Mouse (Mus musculus): Measurements from ENCODE around the gene Fam178b.
A peak's percentile ranks its signal among the peaks of the same experiment; 100 is the strongest.
"Not testable (repeated sequence)": the region's sequence is repeated elsewhere in the genome, so short reads cannot be mapped to it uniquely, and the experiment has no call there.

Fam178b gene

GRCm38 (mm10) chr1:36546888-36547471 lies 136.0 kb downstream of the Fam178b start, which contains the start of gene Ankrd39:
TSS of gene Ankrd39 (minus strand) at chr1:36547445.
- peak; percentile 95 to 98 for DNase-seq (ENCODE audit: low spot score in 2 of 2)

GRCm38 (mm10) chr1:36545845-36546600 lies 137.0 kb downstream of the Fam178b start:
- no peak for DNase-seq (ENCODE audit: low spot score in 2 of 2)

GRCm38 (mm10) chr1:36545382-36545781 lies 137.6 kb downstream of the Fam178b start:
- DNase-seq (ENCODE audit: low spot score in 2 of 2) = no peak

- DNase-seq (ENCODE audit: low spot score in 2 of 2) = no peak
These were observed 140.1 kb downstream of the Fam178b start for GRCm38 (mm10) chr1:36542925-36543324.

- no peak for DNase-seq (ENCODE audit: low spot score in 2 of 2)
These were observed 141.1 kb downstream of the Fam178b start for GRCm38 (mm10) chr1:36541844-36542243.

- DNase-seq (ENCODE audit: low spot score in 2 of 2) = no peak
These were observed 142.2 kb downstream of the Fam178b start for GRCm38 (mm10) chr1:36540807-36541206.

GRCm38 (mm10) chr1:36540132-36540531 lies 142.9 kb downstream of the Fam178b start:
- no peak for DNase-seq (ENCODE audit: low spot score in 2 of 2)

GRCm38 (mm10) chr1:36539186-36539585 lies 143.8 kb downstream of the Fam178b start, which contains the start of gene Gm42417:
TSS of gene Gm42417 (minus strand) at chr1:36539429.
- peak in 1 of 2 experiments; percentile 65 for DNase-seq (ENCODE audit: low spot score in 2 of 2)

- DNase-seq (ENCODE audit: low spot score in 2 of 2) = no peak
These were observed 144.3 kb downstream of the Fam178b start for GRCm38 (mm10) chr1:36538727-36539126.

GRCm38 (mm10) chr1:36536783-36537182 lies 146.2 kb downstream of the Fam178b start, which contains the start of gene Ankrd23:
TSS of gene Ankrd23 (minus strand) at chr1:36536883.
- not testable (repeated sequence) for DNase-seq (ENCODE audit: low spot score in 2 of 2)

- DNase-seq (ENCODE audit: low spot score in 2 of 2) = no peak
These were observed 146.6 kb downstream of the Fam178b start for GRCm38 (mm10) chr1:36536397-36536728.

GRCm38 (mm10) chr1:36535477-36536396 lies 147.2 kb downstream of the Fam178b start:
- peak in 1 of 2 experiments; percentile 66 for DNase-seq (ENCODE audit: low spot score in 2 of 2)

GRCm38 (mm10) chr1:36534595-36535058 lies 148.4 kb downstream of the Fam178b start:
- no peak for DNase-seq (ENCODE audit: low spot score in 2 of 2)

- DNase-seq (ENCODE audit: low spot score in 2 of 2) = no peak
These were observed 149.4 kb downstream of the Fam178b start for GRCm38 (mm10) chr1:36533546-36533945.

- no peak for DNase-seq (ENCODE audit: low spot score in 2 of 2)
These were observed 151.5 kb downstream of the Fam178b start for GRCm38 (mm10) chr1:36531461-36531860.

GRCm38 (mm10) chr1:36530962-36531361 lies 152.0 kb downstream of the Fam178b start:
- DNase-seq (ENCODE audit: low spot score in 2 of 2) = no peak

- DNase-seq (ENCODE audit: low spot score in 2 of 2) = no peak
These were observed 152.5 kb downstream of the Fam178b start for GRCm38 (mm10) chr1:36530485-36530884.

- DNase-seq (ENCODE audit: low spot score in 2 of 2) = no peak
These were observed 153.1 kb downstream of the Fam178b start for GRCm38 (mm10) chr1:36529875-36530274.

GRCm38 (mm10) chr1:36529274-36529673 lies 153.7 kb downstream of the Fam178b start:
- no peak for DNase-seq (ENCODE audit: low spot score in 2 of 2)

GRCm38 (mm10) chr1:36528351-36528750 lies 154.6 kb downstream of the Fam178b start:
- DNase-seq (ENCODE audit: low spot score in 2 of 2) = no peak

- no peak for DNase-seq (ENCODE audit: low spot score in 2 of 2)
These were observed 156.1 kb downstream of the Fam178b start for GRCm38 (mm10) chr1:36526903-36527302.

- DNase-seq (ENCODE audit: low spot score in 2 of 2) = no peak
These were observed 157.2 kb downstream of the Fam178b start for GRCm38 (mm10) chr1:36525774-36526173.

Measured in urinary bladder, postnatal 36 days (tissue).